Mouse (Mus musculus): ENCODE measurements around the gene Lhpp. TPM values are rescaled to one million over a fixed set of nuclear protein-coding genes. Genes with fewer than 3 reads are reported as not detected.

Gene Lhpp
- 17.4 and 19.3 TPM in 2 replicates for polyA plus RNA-seq (2016; fragmentation: Nextera tagmentation; extraction: Ambion mirVana)

DNA sequence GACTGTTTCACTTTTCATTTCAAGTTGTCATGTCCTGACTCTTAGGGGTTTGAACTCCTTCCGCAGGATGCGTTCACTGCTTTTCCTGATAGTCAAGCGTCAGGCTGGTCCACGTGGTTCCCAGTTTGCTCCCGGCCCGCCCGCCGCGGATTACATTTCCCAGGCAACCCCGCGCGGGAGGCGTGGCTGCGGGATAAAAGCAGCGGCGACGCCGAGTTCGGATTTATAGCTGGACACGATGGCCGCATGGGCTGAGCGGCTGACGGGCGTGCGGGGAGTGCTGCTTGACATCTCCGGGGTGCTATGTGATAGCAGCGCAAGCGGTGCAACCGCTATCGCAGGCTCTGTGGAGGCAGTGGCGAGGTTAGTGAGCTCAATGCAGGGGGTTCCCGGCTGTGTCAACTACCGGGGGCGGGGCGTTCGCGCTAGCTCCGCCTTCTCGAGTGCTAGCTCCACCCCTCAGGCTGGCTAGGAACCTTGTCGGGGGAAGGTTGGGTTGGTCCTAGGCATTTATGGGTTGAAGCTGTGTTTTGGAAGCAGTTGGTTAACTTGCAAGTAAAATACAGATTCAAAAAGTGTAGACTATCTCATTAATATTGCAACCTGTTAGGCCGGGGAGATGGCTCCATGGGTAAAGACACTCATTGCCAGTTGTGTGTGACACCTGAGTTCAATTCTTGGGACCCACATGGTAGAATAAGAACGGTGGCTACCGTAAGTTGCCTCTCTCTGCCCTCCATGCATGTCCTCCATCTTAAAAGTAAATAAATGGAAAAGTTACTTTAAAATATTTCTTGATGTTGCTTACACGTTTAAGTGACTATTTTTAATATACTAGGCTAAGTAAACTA, at the start of gene Lhpp:
Lhpp (plus strand) TSS at position 171 of the 851 bp plus-strand sequence.
- peak within 1 kb of the TSS; percentile 82 for H3K27ac ChIP-seq

DNA sequence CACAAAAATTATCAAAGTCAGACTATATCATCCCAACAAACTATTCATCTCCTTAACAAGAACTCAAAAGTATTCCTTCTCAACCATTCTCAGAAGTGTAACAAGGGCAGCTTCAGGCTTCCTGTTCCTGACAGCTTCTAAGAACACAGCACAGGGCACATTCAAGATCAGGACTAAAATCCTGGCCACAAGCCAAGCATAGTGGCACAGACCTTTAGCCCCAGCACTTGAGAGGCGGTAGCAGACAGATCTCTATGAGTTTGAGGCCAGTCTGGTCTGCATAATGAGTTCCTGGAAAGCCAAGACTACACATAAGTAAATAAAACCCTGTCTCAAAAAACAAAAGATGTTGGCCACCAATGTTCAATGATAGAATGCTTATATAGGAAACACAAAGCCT, 44.6 kb upstream of the Lhpp start:
- Histone ChIP-seq H3K4me1 (0 out of 2 replicates have a peak, but pooled peaks cover 5% of the 10 kb centered on the region), H3K27ac (no peak overlapping the region), H3K4me3 (no peak overlapping the region), H3K36me3 (peaks cover 74% of the 10 kb centered on the region), H3K9me3 (no peaks in the 10 kb centered on the region), H3K27me3 (ENCODE audit: insufficient read depth, poor library complexity, severe bottlenecking) (no peaks in the 10 kb centered on the region)
- DNase-seq (ENCODE audit: low spot score): no peak
- WGBS: 40% methylated on average over 1 of the region's 1 CpGs

More for the DNA sequence above, at the start of gene Lhpp:
- peaks cover 19% of the 10 kb centered on the region for H3K4me1 ChIP-seq
- H3K27me3 ChIP-seq (ENCODE audit: insufficient read depth, poor library complexity, severe bottlenecking): peaks cover 25% of the 10 kb centered on the region
- H3K36me3 ChIP-seq: no peaks in the 10 kb centered on the region
- peak within 1 kb of the TSS; percentile 78 for H3K4me3 ChIP-seq
- DNase-seq (ENCODE audit: low spot score): peak; percentile 92
- 7% methylated on average over 44 of the region's 44 CpGs for WGBS
- no peaks in the 10 kb centered on the region for H3K9me3 ChIP-seq

GRCm38 (mm10) chr7:132568817-132569216, 41.6 kb upstream of the Lhpp start:
- Histone ChIP-seq H3K9me3 (no peaks in the 10 kb centered on the region), H3K27ac (no peak overlapping the region), H3K36me3 (peaks cover 44% of the 10 kb centered on the region), H3K4me1 (peaks cover 12% of the 10 kb centered on the region; the same call in 1 of the 2 replicates), H3K27me3 (ENCODE audit: insufficient read depth, poor library complexity, severe bottlenecking) (no peaks in the 10 kb centered on the region), H3K4me3 (no peak overlapping the region)
- WGBS: 92% methylated on average over 6 of the region's 6 CpGs
- DNase-seq (ENCODE audit: low spot score): no peak

GRCm38 (mm10) chr7:132570071-132570470, 40.4 kb upstream of the Lhpp start:
- 67% methylated on average over 5 of the region's 5 CpGs for WGBS
- Histone ChIP-seq H3K9me3 (no peaks in the 10 kb centered on the region), H3K27me3 (ENCODE audit: insufficient read depth, poor library complexity, severe bottlenecking) (no peaks in the 10 kb centered on the region), H3K27ac (no peak overlapping the region), H3K36me3 (peaks cover 32% of the 10 kb centered on the region), H3K4me3 (no peak overlapping the region), H3K4me1 (peaks cover 15% of the 10 kb centered on the region)
- no peak for DNase-seq (ENCODE audit: low spot score)

DNA sequence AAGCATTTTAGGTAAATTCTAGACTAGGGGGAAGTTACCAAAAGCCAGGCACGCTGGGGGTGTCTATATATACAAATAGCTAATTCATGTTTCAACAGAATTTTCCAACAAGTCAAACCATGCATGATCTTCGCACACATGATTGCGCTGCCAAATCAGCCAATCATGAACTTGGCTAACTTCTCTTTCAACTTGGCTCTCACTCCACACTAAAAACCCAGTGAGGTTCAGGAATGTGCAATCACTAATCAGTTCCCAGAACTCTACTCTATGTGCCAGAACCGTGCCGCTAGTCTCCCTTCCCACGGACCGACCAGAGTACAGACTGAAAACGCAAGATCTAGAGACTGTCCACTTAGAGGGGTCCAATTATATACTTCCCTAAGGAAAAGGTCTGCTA, 39.0 kb upstream of the Lhpp start:
- Histone ChIP-seq H3K4me1 (peaks cover 25% of the 10 kb centered on the region), H3K9me3 (no peaks in the 10 kb centered on the region), H3K27me3 (ENCODE audit: insufficient read depth, poor library complexity, severe bottlenecking) (no peaks in the 10 kb centered on the region), H3K36me3 (peaks cover 28% of the 10 kb centered on the region), H3K27ac (no peak overlapping the region), H3K4me3 (no peak overlapping the region)
- DNase-seq (ENCODE audit: low spot score): no peak
- WGBS: 80% methylated on average over 8 of the region's 8 CpGs

DNA sequence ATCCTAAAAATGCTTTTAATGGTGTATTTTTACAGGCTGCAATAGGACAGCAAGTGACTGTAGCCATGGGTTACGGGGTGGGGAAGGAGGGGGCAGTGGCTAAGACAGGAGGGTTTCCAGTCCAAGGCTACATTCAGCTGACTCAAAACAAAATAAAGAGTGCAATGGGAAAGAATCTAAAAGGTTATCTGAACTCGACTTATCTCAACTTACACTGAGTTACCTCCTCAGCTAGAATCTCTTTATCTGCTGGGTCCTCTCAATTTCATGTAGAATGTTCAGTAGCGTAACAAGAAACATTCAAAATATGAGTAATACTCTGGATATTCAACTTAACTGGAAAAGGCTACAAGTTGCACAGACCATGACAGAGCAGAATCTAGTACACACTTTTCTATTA, 37.7 kb upstream of the Lhpp start:
- no peak for DNase-seq (ENCODE audit: low spot score)
- H3K9me3 ChIP-seq: no peaks in the 10 kb centered on the region
- H3K27me3 ChIP-seq (ENCODE audit: insufficient read depth, poor library complexity, severe bottlenecking): peaks cover 8% of the 10 kb centered on the region; the same call in 1 of the 2 replicates
- peaks cover 31% of the 10 kb centered on the region for H3K4me1 ChIP-seq
- H3K4me3 ChIP-seq: no peak overlapping the region
- 70% methylated on average over 3 of the region's 3 CpGs for WGBS
- H3K36me3 ChIP-seq: peaks cover 20% of the 10 kb centered on the region
- no peak overlapping the region for H3K27ac ChIP-seq

DNA sequence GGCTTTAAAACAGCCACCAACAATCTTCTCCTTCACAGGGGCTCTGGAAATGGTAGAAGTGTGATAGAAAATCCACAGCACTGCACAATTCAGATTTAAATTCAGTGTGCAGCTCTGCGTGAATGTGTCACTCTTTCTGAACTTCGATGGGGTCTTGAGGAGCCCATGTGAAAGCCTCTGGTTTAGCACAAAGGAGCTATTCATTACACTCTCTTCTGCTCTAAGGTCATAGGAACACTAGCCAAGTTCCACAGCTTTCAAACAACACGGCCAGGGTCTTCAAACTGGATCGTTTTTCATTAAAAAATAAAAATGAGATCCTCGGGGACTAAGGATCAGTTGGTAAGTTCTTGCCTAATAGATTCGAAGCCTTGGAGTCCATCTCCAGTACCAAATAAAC, 37.2 kb upstream of the Lhpp start:
- no peak for DNase-seq (ENCODE audit: low spot score)
- H3K4me1 ChIP-seq: peaks cover 31% of the 10 kb centered on the region
- no peaks in the 10 kb centered on the region for H3K9me3 ChIP-seq
- H3K27me3 ChIP-seq (ENCODE audit: insufficient read depth, poor library complexity, severe bottlenecking): peaks cover 12% of the 10 kb centered on the region; the same call in 1 of the 2 replicates
- 75% methylated on average over 6 of the region's 6 CpGs for WGBS
- H3K4me3 ChIP-seq: no peak overlapping the region
- no peak overlapping the region for H3K27ac ChIP-seq
- H3K36me3 ChIP-seq: peaks cover 16% of the 10 kb centered on the region; the same call in 1 of the 2 replicates

- Histone ChIP-seq H3K27ac (no peak overlapping the region), H3K36me3 (peaks cover 1% of the 10 kb centered on the region; the same call in 1 of the 2 replicates), H3K4me1 (peaks cover 31% of the 10 kb centered on the region), H3K27me3 (ENCODE audit: insufficient read depth, poor library complexity, severe bottlenecking) (peaks cover 19% of the 10 kb centered on the region), H3K9me3 (no peaks in the 10 kb centered on the region), H3K4me3 (no peak overlapping the region)
- 92% methylated on average over 5 of the region's 5 CpGs for WGBS
- DNase-seq (ENCODE audit: low spot score): no peak
Measured at GRCm38 (mm10) chr7:132574646-132575045, 35.8 kb upstream of the Lhpp start.

GRCm38 (mm10) chr7:132575623-132576022, 34.8 kb upstream of the Lhpp start:
- H3K36me3 ChIP-seq: no peaks in the 10 kb centered on the region
- H3K4me3 ChIP-seq: peak overlapping the region; percentile 91
- peak; percentile 94 for DNase-seq (ENCODE audit: low spot score)
- no peaks in the 10 kb centered on the region for H3K9me3 ChIP-seq
- H3K27me3 ChIP-seq (ENCODE audit: insufficient read depth, poor library complexity, severe bottlenecking): peaks cover 19% of the 10 kb centered on the region
- 0% methylated on average over 13 of the region's 13 CpGs for WGBS
- H3K27ac ChIP-seq: peak overlapping the region; percentile 99
- H3K4me1 ChIP-seq: peaks cover 32% of the 10 kb centered on the region

- Histone ChIP-seq H3K4me1 (peaks cover 32% of the 10 kb centered on the region), H3K36me3 (no peaks in the 10 kb centered on the region), H3K9me3 (no peaks in the 10 kb centered on the region), H3K27ac (peak within 1 kb of the TSS; percentile 99), H3K27me3 (ENCODE audit: insufficient read depth, poor library complexity, severe bottlenecking) (peaks cover 19% of the 10 kb centered on the region), H3K4me3 (peak within 1 kb of the TSS; percentile 91)
- peak; percentile 99 for DNase-seq (ENCODE audit: low spot score)
- WGBS: under 1% methylated on average over 49 of the region's 49 CpGs
Measured at GRCm38 (mm10) chr7:132576116-132576650, 34.3 kb upstream of the Lhpp start, which contains the start of gene Oat. Gene Oat (minus strand): TSS chr7:132576398.

DNA sequence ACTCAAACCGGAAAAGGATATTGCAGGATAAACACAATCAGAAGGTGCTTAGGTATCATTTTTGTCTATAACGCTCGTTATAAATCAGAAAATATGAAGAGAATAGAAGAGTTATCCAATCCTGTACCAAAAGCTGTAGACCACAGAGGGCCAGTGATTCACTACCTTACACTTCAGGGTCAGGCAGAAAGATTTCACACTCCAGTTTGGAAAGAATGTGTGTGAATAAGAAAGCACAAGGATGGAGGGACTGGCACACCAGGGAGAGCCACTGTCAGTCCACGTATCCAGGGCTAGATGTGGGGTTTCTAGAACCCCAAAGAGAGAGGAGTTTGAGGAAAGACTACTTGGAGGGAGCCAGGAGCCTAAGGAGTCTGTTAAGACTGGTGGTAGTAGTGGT, 33.5 kb upstream of the Lhpp start:
- H3K27me3 ChIP-seq (ENCODE audit: insufficient read depth, poor library complexity, severe bottlenecking): peaks cover 19% of the 10 kb centered on the region

DNA sequence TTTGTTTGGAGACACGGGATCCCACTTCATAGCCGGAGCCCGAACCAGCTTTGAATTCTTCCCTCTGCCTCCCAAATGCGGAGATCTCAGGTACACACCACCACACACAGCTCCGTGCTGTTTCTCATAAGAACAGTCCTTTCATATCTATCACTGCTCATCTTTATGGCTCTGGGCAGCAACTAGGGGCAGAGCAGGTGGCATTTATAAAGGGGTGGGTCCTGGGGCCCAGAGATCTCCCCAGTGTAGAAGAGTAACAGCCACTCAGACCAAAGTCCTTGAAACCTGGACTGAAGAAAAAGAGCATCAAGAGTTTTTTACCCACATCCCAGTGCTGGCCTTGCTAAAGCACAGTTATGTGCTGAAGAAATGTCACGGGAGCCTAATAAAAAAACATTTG, 29.9 kb upstream of the Lhpp start:
- WGBS: 62% methylated on average over 6 of the region's 6 CpGs
- Histone ChIP-seq H3K4me1 (peaks cover 18% of the 10 kb centered on the region), H3K9me3 (no peaks in the 10 kb centered on the region), H3K36me3 (no peaks in the 10 kb centered on the region), H3K4me3 (no peak overlapping the region), H3K27ac (no peak overlapping the region), H3K27me3 (ENCODE audit: insufficient read depth, poor library complexity, severe bottlenecking) (peaks cover 19% of the 10 kb centered on the region)
- no peak for DNase-seq (ENCODE audit: low spot score)

More for the DNA sequence above, 33.5 kb upstream of the Lhpp start:
- Histone ChIP-seq H3K36me3 (no peaks in the 10 kb centered on the region), H3K9me3 (no peaks in the 10 kb centered on the region), H3K27ac (peak overlapping the region; percentile 99; the same call in 1 of the 2 replicates), H3K4me1 (peaks cover 32% of the 10 kb centered on the region), H3K4me3 (peak overlapping the region; percentile 91)
- 54% methylated on average over 4 of the region's 4 CpGs for WGBS
- no peak for DNase-seq (ENCODE audit: low spot score)

DNA sequence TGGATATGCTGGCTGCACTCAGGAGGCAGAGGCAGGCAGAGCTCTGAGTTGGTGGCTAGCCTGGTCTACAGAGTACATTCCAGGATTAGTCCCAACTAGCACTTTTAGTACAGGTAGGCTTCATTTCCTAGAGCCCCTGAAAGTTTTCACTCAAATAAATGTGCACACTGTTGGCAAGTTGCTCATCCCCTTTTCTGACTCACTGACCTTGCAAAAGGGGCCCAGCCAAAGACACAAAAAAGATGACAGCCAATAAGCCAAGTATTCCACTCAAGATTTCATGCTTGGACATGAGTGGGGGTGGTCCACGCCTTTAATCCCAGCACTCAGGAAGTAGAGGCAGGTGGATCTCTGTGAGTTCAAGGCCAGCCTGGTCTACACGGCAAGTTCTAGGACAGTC, 29.0 kb upstream of the Lhpp start:
- Histone ChIP-seq H3K4me3 (no peak overlapping the region), H3K9me3 (no peaks in the 10 kb centered on the region), H3K27me3 (ENCODE audit: insufficient read depth, poor library complexity, severe bottlenecking) (peaks cover 19% of the 10 kb centered on the region), H3K27ac (no peak overlapping the region), H3K36me3 (no peaks in the 10 kb centered on the region), H3K4me1 (peaks cover 12% of the 10 kb centered on the region)
- 81% methylated on average over 2 of the region's 2 CpGs for WGBS
- no peak for DNase-seq (ENCODE audit: low spot score)
